Mouse (Mus musculus) kidney, adult 11 months (tissue): ENCODE data around the gene Tmem87b.

Source experiments
- DNase-seq: peaks from one replicate; pipeline ENCODE4 v3.0.0; 2022

Gene Tmem87b

DNA sequence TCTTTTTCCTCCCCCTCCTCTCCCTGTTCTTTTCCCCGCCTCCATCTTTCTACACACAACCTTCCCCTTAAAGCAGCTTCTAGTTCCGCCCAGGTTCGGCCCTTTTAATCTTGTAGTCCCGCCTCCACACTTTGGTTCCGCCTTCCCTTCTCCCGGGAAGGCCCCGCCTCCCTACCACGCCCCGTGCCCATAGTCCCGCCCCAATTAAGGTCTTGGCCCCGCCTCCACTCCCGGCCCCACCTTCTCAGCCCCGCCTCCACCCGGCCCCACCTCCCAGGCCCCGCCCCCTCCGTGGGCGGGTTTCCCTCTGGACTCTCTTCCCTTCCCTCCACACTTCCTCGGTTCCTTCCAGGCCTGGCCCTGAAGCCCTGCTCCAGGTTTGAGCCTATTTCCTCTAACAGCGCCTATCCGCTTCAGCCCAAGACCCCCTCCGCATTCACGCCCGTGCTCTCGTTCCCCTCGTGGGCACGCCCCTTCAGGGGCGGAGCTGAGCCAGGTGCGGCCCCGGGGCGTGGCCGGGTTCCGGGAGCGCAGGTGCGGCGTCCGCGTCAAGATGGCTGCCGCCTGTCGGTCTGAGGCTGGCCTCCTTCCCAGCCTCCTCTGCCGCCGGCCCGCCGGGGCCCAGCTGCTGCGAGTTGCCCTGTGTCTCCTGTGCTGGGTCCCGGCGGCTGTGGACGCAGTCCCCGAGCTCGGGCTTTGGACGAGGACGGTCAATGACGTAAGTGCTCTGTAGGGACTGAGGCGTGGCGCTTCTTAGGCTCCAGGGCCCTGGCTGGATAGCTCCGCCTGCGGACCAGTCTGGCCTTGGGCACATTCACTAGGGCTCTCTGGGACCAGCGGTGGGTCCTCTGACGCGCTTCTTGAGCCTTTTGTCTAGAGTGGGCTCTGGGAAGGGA, at the start of gene Tmem87b:
Tmem87b (plus strand) TSS at position 333 of the 896 bp plus-strand sequence.
- peak; percentile 94 for DNase-seq

DNA sequence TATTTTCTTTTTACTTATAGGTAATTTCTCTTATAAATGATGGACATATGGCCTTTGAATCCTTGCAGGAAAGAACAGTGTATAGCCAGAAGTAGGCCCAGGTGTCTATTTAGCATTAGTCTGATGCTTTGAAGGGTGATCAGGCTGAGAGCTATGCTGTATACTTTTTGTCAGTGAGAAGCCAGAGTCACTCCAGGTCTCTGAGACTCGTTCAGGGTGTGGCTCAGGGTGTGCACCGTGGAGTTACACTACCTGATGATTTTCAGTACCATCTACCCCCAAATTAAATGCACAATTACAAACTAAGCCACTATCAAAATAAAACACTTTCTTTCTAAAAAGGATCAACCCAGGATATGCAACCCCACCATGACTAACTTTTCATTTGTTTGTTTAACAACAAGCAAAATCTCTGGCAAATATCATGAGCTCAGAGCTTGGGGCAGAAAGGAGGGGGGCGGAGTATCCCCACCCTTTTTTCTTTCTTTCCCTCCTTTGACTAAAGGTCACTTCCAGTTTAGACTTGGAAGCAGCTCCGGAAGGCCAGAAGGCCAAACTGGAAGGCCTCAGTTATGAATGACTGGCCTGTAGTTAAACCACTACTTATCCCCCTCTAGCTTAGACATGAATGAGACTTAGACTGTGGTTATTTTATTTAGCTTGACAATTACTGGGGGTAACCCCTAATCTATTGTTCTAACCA, 49.2 kb upstream of the Tmem87b start:
- DNase-seq = peak; percentile 34

DNA sequence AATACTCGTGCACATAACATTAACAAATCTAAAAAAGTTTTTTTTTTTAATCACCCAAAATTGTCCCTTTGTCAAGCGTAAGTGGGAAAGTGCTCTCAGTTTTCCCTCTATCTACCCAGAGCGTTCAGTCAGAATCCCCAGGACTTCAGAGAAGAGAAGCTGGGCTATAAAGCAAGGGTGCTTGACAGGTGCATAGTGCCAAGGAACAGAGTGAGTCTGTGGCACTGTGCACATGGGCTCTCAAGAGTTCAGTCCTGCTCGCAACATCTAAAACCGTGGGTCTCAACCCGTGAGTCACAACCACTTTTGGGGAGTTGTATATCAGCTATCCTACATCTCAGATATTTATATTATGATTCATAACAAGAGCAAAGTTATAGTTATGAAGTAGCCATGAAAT, 47.4 kb upstream of the Tmem87b start:
- no peak for DNase-seq

DNA sequence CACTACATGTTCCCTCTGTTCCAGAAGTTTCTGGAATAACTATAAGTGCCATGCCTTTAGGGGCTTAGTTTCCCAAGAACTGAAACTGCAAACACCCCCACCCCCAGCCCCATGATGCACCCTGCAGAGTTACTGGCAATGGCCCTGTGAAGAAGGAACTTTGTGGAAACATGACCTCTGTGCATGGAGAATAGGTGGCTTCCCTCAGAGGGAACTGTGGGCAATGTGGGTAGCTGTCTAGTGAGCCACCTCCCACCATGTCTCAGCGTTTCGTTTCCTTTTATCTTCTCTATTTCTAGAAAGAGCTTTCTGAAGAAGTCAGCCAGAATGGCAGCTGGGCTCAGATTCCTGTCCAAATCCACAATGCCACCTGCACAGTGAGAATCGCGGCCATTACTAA, 46.9 kb upstream of the Tmem87b start:
- DNase-seq = no peak

DNA sequence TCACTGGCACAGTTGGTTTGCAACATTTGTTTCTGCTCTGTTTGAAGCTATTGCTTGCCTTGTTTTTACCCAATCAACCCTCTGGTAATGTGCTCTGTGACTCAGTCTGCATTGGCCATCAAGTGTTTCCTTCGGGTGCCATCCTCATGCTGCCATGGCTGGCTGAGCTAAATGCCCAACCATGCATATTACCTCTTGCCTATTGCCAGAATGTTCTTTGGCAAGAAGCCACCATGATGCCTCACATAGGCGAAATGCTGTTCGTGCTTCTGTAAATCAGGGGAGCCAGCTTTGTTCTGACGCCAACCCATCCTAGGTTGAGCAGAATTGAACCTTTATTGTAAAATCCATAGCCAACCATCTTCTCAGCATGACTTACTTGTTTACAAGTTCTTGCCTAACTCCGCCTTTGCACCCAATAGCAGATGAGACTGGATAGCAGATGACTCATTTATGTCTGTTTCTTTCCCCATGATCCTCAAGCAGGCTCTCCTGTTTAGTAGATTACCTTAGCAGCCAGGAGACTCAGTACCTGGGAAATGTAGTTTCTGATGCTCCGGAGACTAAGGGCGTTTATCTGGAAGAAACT, 46.1 kb upstream of the Tmem87b start:
- peak; percentile 17 for DNase-seq

DNA sequence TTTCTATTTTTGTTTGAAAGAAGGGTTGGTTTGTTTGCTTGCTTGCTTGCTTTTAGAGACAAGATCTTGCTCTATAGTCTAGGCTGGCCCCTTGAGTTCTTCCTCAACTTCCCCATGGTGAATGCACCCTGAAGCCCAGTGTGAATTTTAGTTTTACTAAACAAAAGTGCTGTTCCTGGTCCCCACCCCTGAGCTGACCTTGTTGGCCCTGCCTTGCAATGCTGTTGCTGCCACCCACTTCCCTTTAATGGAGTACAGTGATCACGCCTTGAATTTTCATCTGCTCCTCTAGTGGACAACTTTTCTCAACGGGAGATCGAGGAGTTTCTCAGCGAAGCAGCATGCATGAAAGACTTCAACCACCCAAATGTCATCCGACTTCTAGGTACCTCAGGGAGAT, 35.7 kb upstream of the Tmem87b start:
- DNase-seq = no peak

DNA sequence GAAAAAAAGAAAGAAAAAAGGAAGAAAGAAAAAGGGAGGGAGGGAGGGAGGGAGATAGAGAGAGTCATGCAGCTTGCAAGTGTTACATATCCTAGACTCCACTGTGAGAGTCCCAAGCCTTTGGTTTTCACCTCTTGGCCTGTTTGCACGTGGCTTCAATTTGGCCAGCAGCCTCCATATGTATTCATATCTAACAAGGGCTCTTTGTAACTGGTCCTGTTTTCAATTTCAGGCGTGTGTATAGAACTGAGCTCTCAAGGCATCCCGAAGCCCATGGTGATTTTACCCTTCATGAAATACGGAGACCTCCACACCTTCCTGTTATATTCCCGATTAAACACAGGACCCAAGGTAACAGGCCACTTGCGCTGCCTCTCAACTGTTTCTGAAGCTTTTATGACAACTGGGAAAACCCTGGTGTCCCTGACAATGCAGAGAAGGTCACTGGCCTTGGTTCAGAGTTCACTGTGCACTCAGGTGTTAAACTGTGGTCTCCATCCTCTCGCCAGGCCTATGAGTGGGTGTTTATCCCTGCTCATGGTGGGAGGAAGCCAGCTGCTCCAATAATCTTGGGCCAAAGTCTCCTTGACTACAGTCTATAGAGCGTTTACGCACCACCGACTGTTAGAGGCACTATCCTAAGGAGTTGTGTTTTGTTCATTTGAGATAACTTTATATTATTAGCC, 34.1 kb upstream of the Tmem87b start:
- DNase-seq = peak; percentile 43

DNA sequence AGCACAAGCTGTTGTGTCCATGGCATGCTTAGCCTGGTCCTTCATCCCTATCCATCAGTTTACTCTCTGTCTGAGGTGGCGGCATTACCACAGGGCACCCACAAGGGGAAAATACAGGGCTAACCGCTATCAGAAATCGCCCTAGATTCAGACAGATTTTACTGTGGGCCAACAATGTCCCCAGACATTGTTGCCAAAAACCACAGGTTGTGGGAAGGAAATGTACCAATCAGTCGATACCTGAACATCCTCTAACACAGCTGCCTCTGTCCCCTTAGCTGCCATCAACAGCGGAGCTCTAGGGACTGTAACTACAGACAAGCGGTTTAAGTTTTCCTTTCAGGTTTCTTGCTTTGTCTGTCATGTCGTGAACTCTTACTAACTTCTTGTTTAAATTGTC, 33.1 kb upstream of the Tmem87b start:
- DNase-seq = no peak

DNA sequence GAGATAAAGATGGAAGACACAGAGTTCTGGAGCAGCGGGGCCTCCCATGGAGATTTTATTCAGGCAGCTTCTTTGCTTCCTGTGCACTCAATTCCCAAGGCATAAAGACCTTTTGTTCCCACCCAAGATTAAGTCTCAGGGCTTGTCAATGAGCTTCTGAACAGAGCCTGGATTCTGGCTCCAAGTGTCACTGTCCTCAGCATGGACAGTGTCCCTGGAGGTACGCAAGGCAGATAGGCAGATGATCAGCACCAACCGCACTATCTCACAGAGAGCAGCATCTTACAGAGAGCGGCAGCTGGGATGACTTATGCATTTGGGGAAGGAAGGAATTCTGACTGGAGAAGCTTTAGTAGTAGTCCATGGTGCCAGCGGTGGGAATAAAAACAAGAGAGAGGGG, 31.6 kb upstream of the Tmem87b start:
- DNase-seq = no peak

DNA sequence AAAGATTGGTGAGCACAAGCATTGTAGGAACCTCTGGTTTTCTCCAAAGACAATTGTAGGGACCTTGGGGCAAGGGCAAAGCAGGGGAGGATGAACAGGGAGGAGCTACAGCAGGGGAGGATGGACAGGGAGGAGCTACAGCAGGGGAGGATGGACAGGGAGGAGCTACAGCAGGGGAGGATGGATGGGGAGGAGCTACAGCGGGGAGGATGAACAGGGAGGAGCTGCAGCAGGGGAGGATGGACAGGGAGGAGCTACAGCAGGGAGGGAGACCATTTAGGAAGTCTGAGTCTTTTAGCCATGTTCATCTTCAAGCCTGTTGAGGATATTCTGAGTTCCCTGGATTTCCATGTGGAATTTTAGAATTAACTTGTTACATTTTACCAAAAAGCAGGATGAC, 31.1 kb upstream of the Tmem87b start:
- DNase-seq = no peak

DNA sequence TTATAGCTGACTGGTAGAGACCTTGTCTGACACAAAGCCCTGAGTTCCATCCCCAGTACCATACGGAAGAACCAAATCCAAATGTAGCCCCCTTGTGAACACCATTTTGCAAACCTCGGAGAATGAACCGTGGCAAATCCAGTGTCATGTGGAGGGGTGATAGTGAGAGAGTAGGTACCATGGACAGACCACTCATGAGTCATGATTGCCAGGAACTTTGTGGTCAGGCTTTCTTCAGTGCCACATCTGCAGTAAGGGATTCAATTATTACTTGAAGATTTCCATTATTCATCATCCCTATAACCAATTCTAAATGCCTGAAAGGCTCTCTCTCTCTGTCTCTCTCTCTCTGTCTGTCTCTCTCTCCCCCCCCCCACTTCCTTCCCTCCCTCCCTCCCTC, 30.1 kb upstream of the Tmem87b start:
- no peak for DNase-seq

DNA sequence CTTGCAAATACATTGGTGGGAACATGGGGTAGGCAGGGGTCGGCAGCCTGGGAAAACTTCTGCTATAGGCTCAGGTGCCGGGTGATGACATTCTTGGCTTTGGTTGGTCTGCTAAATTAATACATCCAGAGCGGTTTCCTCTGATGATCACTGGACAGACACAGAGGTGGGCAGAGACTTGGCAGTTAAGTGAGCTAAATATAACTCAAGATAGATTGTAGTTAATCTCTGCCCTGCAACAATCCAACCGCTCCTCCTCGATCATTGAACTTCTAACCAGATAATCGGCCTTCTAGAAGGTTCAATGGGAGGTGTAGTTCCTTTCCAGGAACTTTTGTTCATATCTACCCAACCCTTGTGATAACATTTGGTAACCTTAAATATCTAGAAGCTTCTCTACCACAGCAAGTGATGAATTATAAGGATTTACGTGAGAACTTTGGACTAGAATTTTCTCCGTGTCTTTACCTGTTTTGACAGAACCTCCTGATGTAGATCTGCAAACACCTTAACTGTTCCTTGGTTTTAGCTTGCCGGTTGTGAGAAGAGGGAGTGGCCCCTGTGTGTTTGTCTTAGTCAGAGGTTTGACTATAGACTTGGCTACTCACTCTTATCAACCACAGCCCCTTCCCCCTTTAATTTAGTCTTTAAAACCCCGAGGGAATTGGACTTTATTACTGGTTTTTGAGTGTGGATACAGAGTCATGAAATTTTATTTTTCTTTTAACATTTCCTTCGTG, 26.9 kb upstream of the Tmem87b start:
- DNase-seq = no peak

DNA sequence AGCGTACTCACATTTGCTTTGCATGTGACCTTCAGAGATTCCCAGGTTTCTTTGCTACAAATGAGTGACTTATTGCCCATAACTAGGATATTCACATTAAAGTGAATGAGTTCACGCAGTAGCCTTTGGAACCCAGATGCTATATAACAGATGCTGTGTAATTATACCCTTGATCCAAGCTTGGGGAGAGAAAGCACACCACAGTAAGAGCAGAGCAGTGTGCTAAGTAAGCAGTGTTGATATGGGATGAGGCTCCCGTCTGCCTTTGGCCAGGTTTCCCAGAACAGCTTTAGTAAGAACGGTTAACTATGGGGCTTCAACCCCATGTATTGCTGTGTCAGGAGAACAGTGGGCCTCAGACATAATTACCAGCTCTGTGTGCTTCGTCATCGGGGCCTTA, 24.0 kb upstream of the Tmem87b start:
- DNase-seq = no peak

DNA sequence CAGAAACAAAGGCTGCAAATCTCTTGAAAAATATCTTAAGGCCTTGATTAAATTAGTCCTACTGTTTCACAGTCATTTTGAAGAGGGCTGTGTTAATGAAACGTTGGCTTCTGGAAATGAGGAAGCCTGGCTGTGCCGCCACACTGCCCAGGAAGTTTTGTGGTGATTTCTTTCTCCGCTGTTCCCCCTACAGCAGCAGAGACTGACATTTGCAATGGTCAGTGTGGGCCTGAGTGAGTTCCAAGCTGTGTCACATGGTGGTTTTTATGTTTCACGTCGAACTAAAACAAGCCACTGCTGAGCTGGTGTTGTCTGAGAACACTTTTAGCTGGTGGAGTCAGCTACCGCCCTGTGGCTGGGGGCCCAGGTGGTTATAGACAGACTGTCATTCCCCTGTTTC, 21.5 kb upstream of the Tmem87b start:
- no peak for DNase-seq

DNA sequence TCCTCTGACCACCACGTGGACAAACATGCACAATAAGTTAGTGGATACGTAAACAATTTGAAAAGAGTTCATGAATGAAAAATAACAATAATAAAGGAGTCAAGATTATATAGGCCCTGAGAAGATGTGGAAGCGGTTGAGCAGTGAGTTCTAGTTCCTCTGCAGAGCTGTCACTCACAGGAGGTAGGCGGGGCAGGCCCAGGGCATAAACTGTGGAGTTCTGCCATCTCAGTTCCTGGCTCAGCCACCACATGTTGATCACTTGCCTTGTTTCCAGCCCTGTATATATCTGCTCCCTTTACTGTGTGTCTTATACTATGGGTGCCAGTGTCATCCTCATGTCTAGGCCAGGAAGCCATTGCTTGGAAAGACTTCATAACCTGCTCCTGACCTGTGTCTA, 14.5 kb upstream of the Tmem87b start:
- DNase-seq = no peak

DNA sequence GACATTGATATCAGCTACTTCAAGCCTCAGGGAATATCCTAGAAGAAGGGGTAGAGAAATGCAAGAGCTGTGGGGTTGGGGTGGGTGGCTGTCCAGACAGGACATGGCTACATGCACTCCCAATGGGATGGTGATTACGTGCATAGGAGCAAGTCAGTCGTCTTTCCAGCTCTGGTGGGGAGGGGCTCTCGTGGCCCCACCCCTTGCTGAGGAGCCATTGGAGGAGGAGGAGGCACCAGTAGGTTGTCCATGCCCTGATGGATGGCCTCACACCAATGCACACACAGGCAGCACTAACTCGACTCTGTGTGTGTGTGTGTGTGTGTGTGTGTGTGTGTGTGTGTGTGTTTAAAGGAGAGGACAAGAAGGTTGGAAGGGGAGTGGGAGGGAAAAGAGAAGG, 12.6 kb upstream of the Tmem87b start:
- DNase-seq = no peak

DNA sequence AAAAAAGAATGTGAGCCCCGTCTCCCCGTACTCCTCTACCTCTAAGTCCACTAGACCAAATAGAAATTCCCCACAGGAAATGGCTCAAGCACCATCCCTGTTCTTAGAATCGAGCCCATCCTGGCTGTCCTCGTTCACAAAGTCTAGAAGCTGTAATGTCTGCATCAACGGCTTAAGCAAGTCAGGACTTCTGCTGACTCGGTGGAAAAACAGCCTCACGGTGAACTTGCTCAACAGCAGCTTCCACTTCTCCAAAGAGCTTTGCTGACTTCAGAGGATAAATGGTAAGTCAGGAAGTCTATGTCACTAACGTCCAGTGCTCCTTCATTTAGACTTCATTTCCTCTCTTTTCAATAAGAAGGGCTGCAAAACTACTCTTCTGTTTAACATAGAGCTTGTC, 11.4 kb upstream of the Tmem87b start:
- peak; percentile 20 for DNase-seq

DNA sequence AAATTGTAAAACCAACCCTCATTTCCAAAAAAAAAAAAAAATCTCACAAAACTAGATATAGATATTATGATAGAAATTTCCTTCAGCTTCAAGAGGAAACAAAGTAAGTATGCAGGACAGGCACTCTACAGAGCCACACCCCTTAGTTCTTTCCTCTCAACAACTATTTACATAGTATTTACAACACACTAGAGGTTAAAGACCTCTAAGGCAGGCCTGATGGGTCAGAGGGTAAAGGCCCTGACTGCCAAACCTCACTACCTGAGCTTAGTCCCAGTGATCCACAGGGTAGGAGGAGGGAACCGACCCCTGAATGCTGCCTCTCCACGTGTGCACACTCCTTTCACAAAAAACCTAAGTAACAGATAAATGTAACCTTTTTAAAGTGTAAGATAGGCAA, 5.2 kb upstream of the Tmem87b start:
- DNase-seq = no peak

DNA sequence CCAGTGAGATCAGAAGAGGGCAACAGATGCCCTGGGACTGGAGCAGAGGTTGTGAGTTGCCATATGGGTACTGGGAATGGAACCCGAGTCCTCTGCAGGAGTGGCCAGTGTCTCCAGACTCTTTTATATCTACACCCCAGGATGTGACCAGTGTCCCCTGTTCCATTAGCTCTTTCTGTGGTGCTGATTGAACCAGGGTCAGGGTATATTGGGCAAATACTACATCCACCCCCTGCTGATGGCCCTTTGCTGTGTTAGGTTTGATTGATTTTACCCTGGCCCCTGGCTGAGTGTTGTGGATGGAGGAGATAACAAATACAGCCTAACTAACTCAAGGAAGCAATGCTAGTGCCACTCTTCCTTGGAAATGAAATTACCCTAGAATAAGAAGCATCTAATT, 1.6 kb upstream of the Tmem87b start:
- no peak for DNase-seq

DNA sequence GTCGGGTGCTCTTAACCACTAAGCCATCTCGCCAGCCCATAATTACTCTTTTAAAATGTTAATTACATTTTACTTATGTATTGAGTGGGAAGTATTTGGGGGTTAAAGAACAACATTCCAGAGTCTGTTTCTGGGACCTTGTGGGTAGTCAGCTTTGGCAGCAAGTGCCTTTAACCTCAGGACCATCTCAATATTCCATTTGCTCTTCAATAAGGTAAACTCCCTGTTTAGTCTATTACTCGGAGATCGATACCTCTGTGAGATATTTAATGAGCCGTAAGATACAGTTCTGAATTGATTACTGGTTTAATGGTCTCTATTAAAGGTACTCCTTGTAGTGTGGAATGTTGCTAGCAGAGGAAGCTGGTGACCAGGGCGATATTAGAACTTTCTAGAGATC, 1.0 kb upstream of the Tmem87b start:
- no peak for DNase-seq

DNA sequence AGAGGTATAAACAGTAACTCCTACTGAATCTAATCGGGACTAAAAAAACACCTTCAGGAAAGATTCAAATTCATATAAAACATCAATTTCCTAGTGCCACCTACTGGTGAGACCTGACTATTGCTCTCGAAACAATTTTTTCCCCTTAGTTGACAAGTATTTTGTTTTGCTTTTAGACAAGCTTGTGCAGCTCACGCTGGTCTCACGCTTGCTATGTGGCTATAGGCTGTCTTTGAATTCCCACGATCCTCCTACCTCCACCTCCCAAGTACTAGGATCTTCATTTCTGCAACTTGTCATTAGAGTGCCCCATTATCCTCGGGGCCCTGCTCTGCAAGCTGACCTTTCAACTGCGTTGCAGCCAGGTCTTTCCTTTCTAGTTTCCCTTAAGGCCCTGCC, 532 bp upstream of the Tmem87b start:
- no peak for DNase-seq

DNA sequence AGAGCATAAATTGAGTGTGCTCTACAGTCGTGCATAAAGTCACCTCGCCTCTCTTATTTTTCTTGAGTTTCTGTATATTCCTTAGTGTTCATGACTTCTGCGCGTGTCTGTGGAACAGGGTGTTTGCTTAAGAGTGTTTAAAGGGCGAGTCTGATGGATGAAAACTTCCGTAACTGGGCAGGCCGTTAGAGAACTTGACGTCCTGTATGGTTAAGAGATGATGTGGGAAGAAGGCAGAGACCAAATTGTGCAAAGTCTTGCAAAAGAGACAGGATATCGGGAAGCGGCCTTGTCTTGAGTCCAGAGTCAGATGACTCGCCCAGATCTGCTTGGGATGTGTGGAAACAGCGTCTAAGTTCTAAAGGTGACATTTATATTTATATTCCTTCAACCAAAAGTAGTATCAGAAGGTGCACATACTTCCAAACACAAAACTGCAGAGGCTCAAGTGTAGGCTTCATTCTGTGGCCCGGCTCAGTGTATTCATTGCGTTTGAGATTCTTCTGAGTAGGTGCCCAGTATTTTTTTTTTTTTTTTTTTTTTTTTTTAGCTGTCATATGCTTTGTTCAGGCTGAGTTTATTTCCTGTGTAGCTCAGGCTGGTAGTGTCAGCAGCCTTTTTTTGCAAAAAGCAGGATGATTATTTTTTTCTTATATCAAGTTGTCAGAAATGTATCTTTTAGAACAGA, 1.2 kb downstream of the Tmem87b start:
- peak; percentile 26 for DNase-seq
